Mouse (Mus musculus) forebrain, embryonic 11.5 days (tissue): ENCODE measurements around the gene Gramd1b. TPM values are rescaled to one million over a fixed set of nuclear protein-coding genes. Genes with fewer than 3 reads are reported as not detected.

Experiments
- ATAC-seq: fragments of 200-750 bp; cut with Nextera tagmentation; replicated peaks from 2 replicates; pipeline ENCODE4 v1.8.0; 2017; ENCODE audit warnings: moderate TSS enrichment; ENCODE audit not compliant: low FRiP score
- DNase-seq: peaks from one replicate; pipeline ENCODE4 v3.0.0-alpha.2; 2017; ENCODE audit warnings: low spot score
- H3K27ac ChIP-seq: fragments of 300-500 bp; sonication (generic); 2 replicates; pipeline ENCODE4 v1.5.1; 2014; ENCODE audit warnings: low read depth, low read length
- H3K27me3 ChIP-seq: fragments of 300-500 bp; sonication (generic); 2 replicates; pipeline ENCODE4 v1.6.1; 2014; ENCODE audit warnings: mild to moderate bottlenecking, low read length, mixed read lengths; ENCODE audit not compliant: control insufficient read depth, insufficient read depth
- H3K36me3 ChIP-seq: fragments of 300-500 bp; sonication (generic); 2 replicates; pipeline ENCODE4 v1.6.1; 2014; ENCODE audit warnings: mild to moderate bottlenecking, low read length, moderate library complexity, mixed read lengths; ENCODE audit not compliant: control insufficient read depth, insufficient read depth
- H3K4me1 ChIP-seq: fragments of 300-500 bp; sonication (generic); replicated peaks from 2 replicates; pipeline ENCODE4 v1.6.1; 2014; ENCODE audit warnings: low read length, mixed read lengths; ENCODE audit not compliant: control insufficient read depth, insufficient read depth
- H3K4me2 ChIP-seq: fragments of 300-500 bp; sonication (generic); 2 replicates; pipeline ENCODE4 v1.6.1; 2014; ENCODE audit warnings: low read depth, mild to moderate bottlenecking, low read length, moderate library complexity, mixed read lengths; ENCODE audit not compliant: severe bottlenecking
- H3K4me3 ChIP-seq: fragments of 300-500 bp; sonication (generic); 2 replicates; pipeline ENCODE4 v1.5.1; 2014; ENCODE audit warnings: low read depth, low read length
- H3K9ac ChIP-seq: fragments of 300-500 bp; sonication (generic); 2 replicates; pipeline ENCODE4 v1.6.1; 2014; ENCODE audit warnings: low read length
- H3K9me3 ChIP-seq: fragments of 300-500 bp; sonication (generic); 2 replicates; pipeline ENCODE4 v1.6.1; 2016; ENCODE audit warnings: low read length, mixed read lengths; ENCODE audit not compliant: control insufficient read depth
- WGBS: fragments of 180-500 bp; shearing (Covaris S2); extraction: QIAGEN DNeasy Blood & Tissue Kit; methylation state at CpG from one replicate; pipeline ENCODE4 v1.1.7; 2014; 5-methylcytosine and 5-hydroxymethylcytosine counted together
- polyA plus RNA-seq: library from polyadenylated mRNA; unstranded; fragments of >200 nt; fragmentation: Nextera tagmentation; extraction: Ambion mirVana; gene quantifications from 2 replicates; pipeline ENCODE4 v1.2.1, GENCODE M21; 2014

Gramd1b gene
- polyA plus RNA-seq, 1 experiment from 2014 or later, result 3.9 TPM

- H3K27me3 ChIP-seq, result no peaks in the 10 kb centered on the region
- H3K36me3 ChIP-seq, result no peaks in the 10 kb centered on the region
- no peak overlapping the region for H3K27ac ChIP-seq
- H3K4me1 ChIP-seq, result no peaks in the 10 kb centered on the region
- no peak overlapping the region for H3K4me3 ChIP-seq
- DNase-seq (no peak), ATAC-seq (no peak)
- no peaks in the 10 kb centered on the region for H3K9me3 ChIP-seq
- H3K9ac ChIP-seq, result no peak overlapping the region
- whole genome bisulfite sequencing, result 65% methylated on average over 3 of the region's 3 CpGs
- no peak overlapping the region for H3K4me2 ChIP-seq
These were observed 122.8 kb downstream of the Gramd1b start for GRCm38 (mm10) chr9:40408415-40408814.

DNA sequence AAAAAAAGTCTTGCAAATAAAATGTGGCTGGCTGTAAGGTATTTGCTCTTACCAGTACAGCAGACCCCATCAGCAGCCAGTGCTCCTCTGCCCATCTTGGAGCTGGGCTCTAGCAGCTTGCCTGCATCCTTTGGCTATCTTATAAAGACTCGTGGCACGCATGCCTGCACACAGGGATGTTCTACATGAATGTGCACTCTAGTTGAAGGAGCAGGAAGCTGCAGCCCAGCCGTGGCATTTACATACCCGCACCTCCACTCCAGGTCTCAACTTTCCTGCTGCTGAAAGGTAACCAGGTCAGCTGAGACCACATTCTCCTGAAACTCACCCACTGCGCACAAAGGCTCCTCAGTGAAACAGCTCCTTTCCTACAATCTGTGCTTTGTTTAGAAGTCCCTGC is 123.3 kb downstream of the Gramd1b start:
- 39% methylated on average over 5 of the region's 5 CpGs for WGBS
- H3K27ac ChIP-seq, result no peak overlapping the region

GRCm38 (mm10) chr9:40405804-40406203 is 125.4 kb downstream of the Gramd1b start:
- Histone ChIP-seq H3K27me3 (no peaks in the 10 kb centered on the region), H3K4me2 (no peak overlapping the region), H3K4me3 (no peak overlapping the region), H3K9me3 (no peaks in the 10 kb centered on the region), H3K36me3 (no peaks in the 10 kb centered on the region), H3K4me1 (no peaks in the 10 kb centered on the region), H3K27ac (no peak overlapping the region), H3K9ac (no peak overlapping the region)
- no peak for DNase-seq
- no peak for ATAC-seq
- WGBS, result 49% methylated on average over 6 of the region's 6 CpGs

More for the DNA sequence above, 123.3 kb downstream of the Gramd1b start:
- Histone ChIP-seq H3K9ac (no peak overlapping the region), H3K4me2 (no peak overlapping the region), H3K9me3 (no peaks in the 10 kb centered on the region), H3K27me3 (no peaks in the 10 kb centered on the region), H3K36me3 (no peaks in the 10 kb centered on the region), H3K4me1 (no peaks in the 10 kb centered on the region), H3K4me3 (no peak overlapping the region)
- DNase-seq, result no peak
- no peak for ATAC-seq

GRCm38 (mm10) chr9:40405263-40405662 is 125.9 kb downstream of the Gramd1b start:
- no peak for ATAC-seq
- H3K4me3 ChIP-seq, result no peak overlapping the region
- H3K9ac ChIP-seq, result no peak overlapping the region
- no peak for DNase-seq
- no peaks in the 10 kb centered on the region for H3K9me3 ChIP-seq
- H3K36me3 ChIP-seq, result no peaks in the 10 kb centered on the region
- H3K27ac ChIP-seq, result no peak overlapping the region
- no peaks in the 10 kb centered on the region for H3K27me3 ChIP-seq
- 91% methylated on average over 5 of the region's 5 CpGs for WGBS
- H3K4me2 ChIP-seq, result no peak overlapping the region
- no peaks in the 10 kb centered on the region for H3K4me1 ChIP-seq

GRCm38 (mm10) chr9:40404637-40405036 is 126.5 kb downstream of the Gramd1b start:
- no peak for DNase-seq
- Histone ChIP-seq H3K27me3 (no peaks in the 10 kb centered on the region), H3K9ac (no peak overlapping the region), H3K27ac (no peak overlapping the region), H3K4me1 (no peaks in the 10 kb centered on the region), H3K4me2 (no peak overlapping the region), H3K9me3 (no peaks in the 10 kb centered on the region), H3K36me3 (no peaks in the 10 kb centered on the region), H3K4me3 (no peak overlapping the region)
- ATAC-seq, result no peak
- 88% methylated on average over 11 of the region's 11 CpGs for WGBS

DNA sequence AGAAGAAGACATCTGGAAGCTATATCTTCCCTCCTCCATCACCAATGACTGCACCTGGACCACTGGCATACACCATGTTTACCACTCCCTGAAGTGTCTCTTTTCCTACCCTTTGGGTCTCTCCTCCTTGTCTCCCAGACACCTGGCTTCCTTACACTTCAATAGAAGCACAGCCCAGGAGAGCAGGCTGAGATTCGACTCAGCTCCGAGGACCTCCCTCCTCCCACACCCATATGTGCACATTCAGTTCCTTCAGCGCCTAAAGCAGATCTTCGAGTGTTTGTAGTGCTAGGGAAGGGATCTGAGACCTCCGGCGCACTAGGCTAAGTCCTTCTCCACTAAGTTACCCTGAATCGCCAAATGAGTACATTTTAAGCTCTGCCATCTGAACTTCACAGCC is 127.4 kb downstream of the Gramd1b start:
- Histone ChIP-seq H3K27ac (no peak overlapping the region), H3K9me3 (no peaks in the 10 kb centered on the region), H3K4me2 (no peak overlapping the region), H3K36me3 (no peaks in the 10 kb centered on the region), H3K27me3 (no peaks in the 10 kb centered on the region), H3K9ac (no peak overlapping the region), H3K4me3 (no peak overlapping the region), H3K4me1 (no peaks in the 10 kb centered on the region)
- no peak for ATAC-seq
- 93% methylated on average over 7 of the region's 7 CpGs for WGBS
- no peak for DNase-seq

DNA sequence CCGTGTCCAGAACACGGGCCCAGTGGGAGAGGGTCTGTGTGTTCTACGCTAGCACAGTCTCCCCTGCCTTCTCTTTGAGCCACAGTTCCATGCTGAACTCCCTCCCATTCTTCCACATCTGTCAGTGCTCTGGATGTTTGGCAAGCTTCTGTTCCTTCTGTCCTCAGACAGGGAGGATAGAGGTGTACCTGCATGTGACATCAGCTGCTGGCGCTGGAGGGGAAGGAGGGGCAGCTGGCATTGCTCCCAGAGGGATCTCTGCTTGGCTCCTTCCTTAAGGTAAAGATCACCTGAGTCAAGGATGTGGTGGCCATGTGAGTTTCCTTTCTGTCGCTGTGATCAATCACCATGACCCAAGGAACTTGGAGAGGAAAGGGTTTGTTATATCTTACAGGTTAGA is 129.4 kb downstream of the Gramd1b start:
- no peak for DNase-seq

DNA sequence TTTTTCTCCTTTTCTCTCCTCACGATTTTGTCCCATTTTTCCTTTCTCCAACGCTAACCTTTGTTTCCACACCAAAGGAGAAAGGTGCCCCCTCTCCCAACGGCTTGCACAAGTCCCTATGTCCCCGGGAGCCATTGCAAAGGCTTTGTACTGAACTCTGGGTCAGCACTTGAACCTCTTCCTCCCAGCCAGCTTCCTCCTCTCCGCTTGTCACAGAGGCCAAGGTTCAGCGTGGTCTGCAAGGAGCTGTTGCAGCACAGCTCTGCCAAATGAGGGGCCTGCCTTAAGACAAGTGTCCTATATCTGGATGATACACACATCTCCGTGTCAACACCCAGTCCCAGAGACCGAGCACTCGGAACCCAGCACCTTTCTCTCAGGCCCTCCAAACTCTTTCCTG is 130.3 kb downstream of the Gramd1b start:
- H3K4me3 ChIP-seq, result no peak overlapping the region
- no peak overlapping the region for H3K27ac ChIP-seq
- no peaks in the 10 kb centered on the region for H3K4me1 ChIP-seq
- ATAC-seq, result no peak
- no peaks in the 10 kb centered on the region for H3K36me3 ChIP-seq
- no peaks in the 10 kb centered on the region for H3K27me3 ChIP-seq
- no peak overlapping the region for H3K4me2 ChIP-seq
- no peak for DNase-seq
- H3K9ac ChIP-seq, result no peak overlapping the region
- WGBS, result 84% methylated on average over 9 of the region's 9 CpGs
- no peaks in the 10 kb centered on the region for H3K9me3 ChIP-seq

More for the DNA sequence above, 129.4 kb downstream of the Gramd1b start:
- 86% methylated on average over 5 of the region's 5 CpGs for WGBS
- no peaks in the 10 kb centered on the region for H3K9me3 ChIP-seq
- H3K4me2 ChIP-seq, result no peak overlapping the region
- ATAC-seq, result no peak
- no peaks in the 10 kb centered on the region for H3K27me3 ChIP-seq
- H3K4me1 ChIP-seq, result no peaks in the 10 kb centered on the region
- no peaks in the 10 kb centered on the region for H3K36me3 ChIP-seq
- H3K4me3 ChIP-seq, result no peak overlapping the region
- no peak overlapping the region for H3K9ac ChIP-seq
- no peak overlapping the region for H3K27ac ChIP-seq

GRCm38 (mm10) chr9:40400171-40400570 is 131.0 kb downstream of the Gramd1b start:
- no peak for DNase-seq
- Histone ChIP-seq H3K4me2 (no peak overlapping the region), H3K4me3 (no peak overlapping the region), H3K36me3 (no peaks in the 10 kb centered on the region), H3K9me3 (no peaks in the 10 kb centered on the region), H3K27me3 (no peaks in the 10 kb centered on the region), H3K9ac (no peak overlapping the region), H3K4me1 (no peaks in the 10 kb centered on the region), H3K27ac (no peak overlapping the region)
- ATAC-seq, result no peak
- WGBS, result 74% methylated on average over 2 of the region's 2 CpGs
